Mouse (Mus musculus): ENCODE measurements around the gene Cmah. TPM values are rescaled to one million over a fixed set of nuclear protein-coding genes. Genes with fewer than 3 reads are reported as not detected.

Cmah gene
- polyA plus RNA-seq, 1 experiment: 13.7 TPM

GRCm38 (mm10) chr13:24456385-24456784, 129.2 kb downstream of the Cmah start:
- Histone ChIP-seq H3K36me3 (ENCODE audit: control insufficient read depth, insufficient read depth, low read length) (peaks cover 33% of the 10 kb centered on the region), H3K27ac (ENCODE audit: insufficient read depth, low read length) (no peak overlapping the region), H3K4me3 (ENCODE audit: extremely low read depth, insufficient read depth, insufficient read length) (no peak overlapping the region), H3K4me1 (ENCODE audit: control insufficient read depth, insufficient read depth, insufficient read length) (no peaks in the 10 kb centered on the region), H3K27me3 (ENCODE audit: control insufficient read depth, insufficient read depth, low read length) (no peaks in the 10 kb centered on the region)
- DNase-seq (ENCODE audit: low read depth in 1 of 2, low spot score in 2 of 2): no peak
- WGBS: 73% methylated on average over 4 of the region's 4 CpGs
- no peak for TF ChIP-seq CTCF (IDR thresholded peaks at IDR 0.05; ENCODE audit: extremely low read depth, insufficient read depth, insufficient read length, insufficient replicate concordance)
- no peak for TF ChIP-seq POLR2A (IDR thresholded peaks at IDR 0.05; ENCODE audit: low read depth, low read length)

DNA sequence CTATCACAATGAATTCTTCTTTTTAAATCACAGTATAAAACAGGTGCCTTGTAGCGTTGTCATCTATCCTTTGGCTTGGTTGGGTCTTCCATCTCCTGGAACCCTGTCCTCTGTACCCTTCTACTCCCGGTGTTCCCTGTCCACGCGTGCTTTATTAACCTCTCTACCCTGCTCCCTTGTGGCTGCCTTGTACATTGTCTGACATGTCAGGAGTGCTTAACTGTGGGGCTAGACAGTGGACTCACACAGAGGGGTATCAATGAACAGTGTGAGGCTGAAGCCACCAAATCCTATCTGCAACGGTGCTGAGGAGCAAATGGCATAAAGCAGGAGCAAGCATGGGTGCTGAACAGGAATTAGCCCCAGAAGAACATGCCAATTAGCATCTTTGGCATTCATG, 133.3 kb downstream of the Cmah start:
- Histone ChIP-seq H3K4me1 (ENCODE audit: control insufficient read depth, insufficient read depth, insufficient read length) (no peaks in the 10 kb centered on the region), H3K36me3 (ENCODE audit: control insufficient read depth, insufficient read depth, low read length) (peaks cover 51% of the 10 kb centered on the region)
- WGBS: 93% methylated on average over 5 of the region's 5 CpGs

GRCm38 (mm10) chr13:24463767-24464166, 136.6 kb downstream of the Cmah start:
- Histone ChIP-seq H3K27me3 (ENCODE audit: control insufficient read depth, insufficient read depth, low read length) (no peaks in the 10 kb centered on the region), H3K4me3 (ENCODE audit: extremely low read depth, insufficient read depth, insufficient read length) (no peak overlapping the region), H3K27ac (ENCODE audit: insufficient read depth, low read length) (no peak overlapping the region), H3K36me3 (ENCODE audit: control insufficient read depth, insufficient read depth, low read length) (peaks cover 56% of the 10 kb centered on the region), H3K4me1 (ENCODE audit: control insufficient read depth, insufficient read depth, insufficient read length) (no peaks in the 10 kb centered on the region)
- no peak for DNase-seq (ENCODE audit: low read depth in 1 of 2, low spot score in 2 of 2)
- no peak for TF ChIP-seq CTCF (IDR thresholded peaks at IDR 0.05; ENCODE audit: extremely low read depth, insufficient read depth, insufficient read length, insufficient replicate concordance)
- TF ChIP-seq POLR2A (IDR thresholded peaks at IDR 0.05; ENCODE audit: low read depth, low read length): no peak
- WGBS: 65% methylated on average over 7 of the region's 7 CpGs

More for the DNA sequence above, 133.3 kb downstream of the Cmah start:
- no peak for TF ChIP-seq POLR2A (IDR thresholded peaks at IDR 0.05; ENCODE audit: low read depth, low read length)
- TF ChIP-seq CTCF (IDR thresholded peaks at IDR 0.05; ENCODE audit: extremely low read depth, insufficient read depth, insufficient read length, insufficient replicate concordance): no peak
- H3K27ac ChIP-seq (ENCODE audit: insufficient read depth, low read length): no peak overlapping the region
- no peak for DNase-seq (ENCODE audit: low read depth in 1 of 2, low spot score in 2 of 2)
- no peak overlapping the region for H3K4me3 ChIP-seq (ENCODE audit: extremely low read depth, insufficient read depth, insufficient read length)
- no peaks in the 10 kb centered on the region for H3K27me3 ChIP-seq (ENCODE audit: control insufficient read depth, insufficient read depth, low read length)

DNA sequence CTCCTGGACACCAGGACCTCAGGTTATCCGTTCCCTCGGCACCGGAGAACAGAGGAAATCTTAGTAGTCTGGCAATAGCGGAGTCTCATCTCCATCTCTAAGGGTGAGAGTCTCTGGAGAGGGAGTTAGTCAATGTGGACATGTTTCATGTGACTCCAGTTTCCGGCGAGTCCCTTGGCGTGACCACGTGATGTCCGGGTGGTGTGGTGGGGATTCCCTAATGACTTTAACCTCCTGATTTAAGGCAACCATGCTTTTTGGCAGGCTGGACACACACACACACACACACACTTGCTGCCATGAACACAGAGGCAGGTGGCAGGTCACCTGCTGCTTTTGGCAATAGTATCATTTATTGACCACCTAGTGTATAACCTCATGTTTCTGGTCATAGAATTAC, 138.8 kb downstream of the Cmah start:
- no peaks in the 10 kb centered on the region for H3K4me1 ChIP-seq (ENCODE audit: control insufficient read depth, insufficient read depth, insufficient read length)
- WGBS: 94% methylated on average over 9 of the region's 9 CpGs
- peaks cover 52% of the 10 kb centered on the region for H3K36me3 ChIP-seq (ENCODE audit: control insufficient read depth, insufficient read depth, low read length)

DNA sequence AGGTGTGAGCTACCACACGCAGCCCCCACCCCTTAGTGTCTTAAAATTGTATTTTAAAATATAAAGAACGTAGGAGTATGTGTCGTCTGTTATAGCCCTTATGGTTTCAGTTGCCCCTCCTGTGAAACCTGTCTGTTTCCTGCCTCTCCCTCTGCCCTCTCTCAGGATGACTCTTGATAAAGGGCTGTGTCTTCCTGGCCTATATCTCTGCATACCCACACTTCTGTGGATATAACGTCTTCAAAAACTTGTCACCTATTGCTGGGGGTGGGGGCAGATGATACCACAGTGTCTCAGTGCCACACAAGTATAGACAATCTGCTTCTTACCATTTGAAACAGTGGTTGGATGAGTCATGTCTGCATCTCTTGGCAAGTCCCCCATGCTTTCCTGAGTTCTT, 140.6 kb downstream of the Cmah start:
- DNase-seq (ENCODE audit: low read depth in 1 of 2, low spot score in 2 of 2): no peak
- Histone ChIP-seq H3K36me3 (ENCODE audit: control insufficient read depth, insufficient read depth, low read length) (peaks cover 48% of the 10 kb centered on the region), H3K27me3 (ENCODE audit: control insufficient read depth, insufficient read depth, low read length) (no peaks in the 10 kb centered on the region), H3K4me3 (ENCODE audit: extremely low read depth, insufficient read depth, insufficient read length) (no peak overlapping the region), H3K27ac (ENCODE audit: insufficient read depth, low read length) (no peak overlapping the region), H3K4me1 (ENCODE audit: control insufficient read depth, insufficient read depth, insufficient read length) (no peaks in the 10 kb centered on the region)
- 51% methylated on average over 4 of the region's 4 CpGs for WGBS
- TF ChIP-seq CTCF (IDR thresholded peaks at IDR 0.05; ENCODE audit: extremely low read depth, insufficient read depth, insufficient read length, insufficient replicate concordance) (no peak), POLR2A (IDR thresholded peaks at IDR 0.05; ENCODE audit: low read depth, low read length) (no peak)

More for the DNA sequence above, 138.8 kb downstream of the Cmah start:
- Histone ChIP-seq H3K27me3 (ENCODE audit: control insufficient read depth, insufficient read depth, low read length) (no peaks in the 10 kb centered on the region), H3K27ac (ENCODE audit: insufficient read depth, low read length) (no peak overlapping the region), H3K4me3 (ENCODE audit: extremely low read depth, insufficient read depth, insufficient read length) (no peak overlapping the region)
- no peak for TF ChIP-seq CTCF (IDR thresholded peaks at IDR 0.05; ENCODE audit: extremely low read depth, insufficient read depth, insufficient read length, insufficient replicate concordance)
- no peak for DNase-seq (ENCODE audit: low read depth in 1 of 2, low spot score in 2 of 2)

DNA sequence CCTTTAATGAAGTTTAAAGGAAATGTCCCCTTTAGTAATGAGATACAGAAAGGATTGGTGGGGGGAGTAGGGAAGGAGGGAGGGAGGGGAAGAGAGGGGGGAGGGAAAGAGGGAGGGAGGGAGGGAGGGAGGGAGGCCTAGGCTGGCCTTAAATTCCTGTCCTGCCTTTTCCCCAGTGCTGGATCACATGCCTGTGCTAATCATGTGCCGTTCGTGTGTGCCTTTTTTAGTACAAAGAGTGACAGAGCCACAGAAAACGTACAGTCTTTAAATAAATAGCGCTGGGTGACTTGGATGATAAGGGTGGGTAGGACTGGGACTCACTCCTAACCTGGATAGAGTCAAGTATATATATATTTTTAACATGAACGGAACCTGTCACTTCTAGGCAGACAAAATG, 150.4 kb downstream of the Cmah start:
- no peaks in the 10 kb centered on the region for H3K36me3 ChIP-seq (ENCODE audit: control insufficient read depth, insufficient read depth, low read length)
- TF ChIP-seq POLR2A (IDR thresholded peaks at IDR 0.05; ENCODE audit: low read depth, low read length) (no peak), CTCF (IDR thresholded peaks at IDR 0.05; ENCODE audit: extremely low read depth, insufficient read depth, insufficient read length, insufficient replicate concordance) (no peak)
- H3K4me3 ChIP-seq (ENCODE audit: extremely low read depth, insufficient read depth, insufficient read length): no peak overlapping the region
- no peaks in the 10 kb centered on the region for H3K27me3 ChIP-seq (ENCODE audit: control insufficient read depth, insufficient read depth, low read length)
- H3K27ac ChIP-seq (ENCODE audit: insufficient read depth, low read length): no peak overlapping the region
- H3K4me1 ChIP-seq (ENCODE audit: control insufficient read depth, insufficient read depth, insufficient read length): peaks cover 5% of the 10 kb centered on the region; the same call in 1 of the 2 replicates
- DNase-seq (ENCODE audit: low read depth in 1 of 2, low spot score in 2 of 2): no peak
- 72% methylated on average over 5 of the region's 5 CpGs for WGBS

DNA sequence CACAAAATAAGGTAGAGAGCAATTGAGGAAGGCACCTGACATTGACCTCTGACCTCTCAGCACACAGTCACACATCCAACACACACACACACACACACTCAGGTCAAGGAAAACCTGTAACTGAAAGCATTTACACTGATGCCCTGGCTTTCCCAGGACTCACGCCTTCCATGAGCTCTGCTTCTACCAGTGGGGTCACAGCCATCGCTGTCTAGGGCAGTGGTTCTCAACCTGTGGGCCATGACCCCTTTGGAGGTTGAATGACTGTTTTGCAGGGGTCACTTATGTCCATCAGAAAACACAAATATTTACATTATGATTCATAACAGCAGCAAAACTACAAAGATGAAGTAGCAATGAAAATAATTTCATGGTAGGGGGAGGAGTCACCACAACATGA, 152.3 kb downstream of the Cmah start:
- no peaks in the 10 kb centered on the region for H3K36me3 ChIP-seq (ENCODE audit: control insufficient read depth, insufficient read depth, low read length)
- 91% methylated on average over 2 of the region's 2 CpGs for WGBS
- H3K4me3 ChIP-seq (ENCODE audit: extremely low read depth, insufficient read depth, insufficient read length): no peak overlapping the region
- no peak for DNase-seq (ENCODE audit: low read depth in 1 of 2, low spot score in 2 of 2)
- peaks cover 5% of the 10 kb centered on the region; the same call in 1 of the 2 replicates for H3K4me1 ChIP-seq (ENCODE audit: control insufficient read depth, insufficient read depth, insufficient read length)
- TF ChIP-seq POLR2A (IDR thresholded peaks at IDR 0.05; ENCODE audit: low read depth, low read length): no peak
- H3K27me3 ChIP-seq (ENCODE audit: control insufficient read depth, insufficient read depth, low read length): no peaks in the 10 kb centered on the region
- H3K27ac ChIP-seq (ENCODE audit: insufficient read depth, low read length): no peak overlapping the region

Measured in spleen, adult 2 months (tissue).